Mouse (Mus musculus) E14TG2a.4 (cell line): ENCODE results near the gene Prkcg.
"Not testable (repeated sequence)": the region's sequence is repeated elsewhere in the genome, so short reads cannot be mapped to it uniquely, and the experiment has no call there.

Experiments
- CTCF ChIP-seq: conservative IDR thresholded peaks from 2 replicates; pipeline ENCODE4 v1.5.1; 2014; ENCODE audit warnings: low read length
- NANOG ChIP-seq: IDR thresholded peaks from 2 replicates; pipeline ENCODE4 v1.6.1; 2014; ENCODE audit warnings: borderline replicate concordance, low read length, mixed read lengths

DNA sequence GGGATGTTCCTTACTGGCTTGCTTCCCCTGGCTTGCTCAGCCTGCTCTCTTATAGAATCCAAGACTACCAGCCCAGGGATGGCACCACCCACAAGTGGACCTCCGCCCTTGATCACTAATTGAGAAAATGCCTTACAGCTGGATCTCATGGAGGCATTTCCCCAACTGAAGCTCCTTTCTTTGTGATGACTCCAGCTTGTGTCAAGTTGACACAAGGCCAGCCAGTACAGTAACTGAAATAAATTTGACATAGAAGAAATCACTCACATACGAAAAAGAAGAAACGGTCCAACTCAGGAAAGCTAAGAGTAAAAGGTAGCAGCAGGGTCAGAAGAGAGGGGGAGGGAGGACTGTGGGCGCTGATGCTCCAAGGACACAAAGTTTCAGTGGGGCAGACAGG, 12.2 kb upstream of the Prkcg start:
- TF ChIP-seq CTCF, NANOG: not testable (repeated sequence)
